Mouse (Mus musculus) kidney, adult 2 months (tissue): ENCODE data around the gene Vwa8. TPM values are rescaled to one million over a fixed set of nuclear protein-coding genes. Genes with fewer than 3 reads are reported as not detected.
A peak's percentile ranks its signal among the peaks of the same experiment; 100 is the strongest.

Experiments
- DNase-seq: peaks from one replicate; pipeline ENCODE4 v3.0.0; 2021
- H3K27ac ChIP-seq: fragments of 200-500 bp; 2 replicates; pipeline ENCODE4 v1.5.1; 2012; ENCODE audit warnings: low read depth, low read length, control low read depth, inconsistent platforms; ENCODE audit not compliant: insufficient read depth
- H3K27me3 ChIP-seq: fragments of 200-500 bp; replicated peaks from 2 replicates; pipeline ENCODE4 v1.6.1; 2012; ENCODE audit warnings: mild to moderate bottlenecking, moderate library complexity, low read length, inconsistent platforms; ENCODE audit not compliant: control insufficient read depth, insufficient read depth
- H3K36me3 ChIP-seq: fragments of 200-500 bp; 2 replicates; pipeline ENCODE4 v1.6.1; 2012; ENCODE audit warnings: mild to moderate bottlenecking, moderate library complexity, low read length, inconsistent platforms; ENCODE audit not compliant: control insufficient read depth, insufficient read depth
- H3K4me1 ChIP-seq: fragments of 200-500 bp; 2 replicates; pipeline ENCODE4 v1.6.1; 2011; ENCODE audit warnings: low read length; ENCODE audit not compliant: control insufficient read depth, insufficient read depth
- H3K4me3 ChIP-seq: fragments of 200-500 bp; 2 replicates; pipeline ENCODE4 v1.5.1; 2011; ENCODE audit warnings: mild to moderate bottlenecking, low read depth, low read length, control low read depth; ENCODE audit not compliant: insufficient read depth
- CTCF ChIP-seq: fragments of 200-500 bp; conservative IDR thresholded peaks from 2 replicates; pipeline ENCODE4 v1.5.1; 2011; ENCODE audit warnings: low read depth, mild to moderate bottlenecking, control low read depth, low read length, moderate library complexity, mixed read lengths; ENCODE audit not compliant: insufficient read depth, insufficient read length
- POLR2A ChIP-seq: fragments of 200-500 bp; IDR thresholded peaks from one replicate; pipeline ENCODE4 v1.6.1; 2011; ENCODE audit warnings: low read depth, low read length, control low read depth
- WGBS: fragments of 180-500 bp; shearing (Covaris S2); methylation state at CpG from one replicate; pipeline ENCODE4 v1.1.7; 2018; 5-methylcytosine and 5-hydroxymethylcytosine counted together
- polyA plus RNA-seq: library from polyadenylated mRNA; depleted of rRNA; stranded (reverse); fragments of >200 nt; gene quantifications from 2 replicates; pipeline ENCODE4 v1.2.3, GENCODE M21; 2012

Gene Vwa8
- polyA plus RNA-seq, 1 experiment: 78.0 TPM

DNA sequence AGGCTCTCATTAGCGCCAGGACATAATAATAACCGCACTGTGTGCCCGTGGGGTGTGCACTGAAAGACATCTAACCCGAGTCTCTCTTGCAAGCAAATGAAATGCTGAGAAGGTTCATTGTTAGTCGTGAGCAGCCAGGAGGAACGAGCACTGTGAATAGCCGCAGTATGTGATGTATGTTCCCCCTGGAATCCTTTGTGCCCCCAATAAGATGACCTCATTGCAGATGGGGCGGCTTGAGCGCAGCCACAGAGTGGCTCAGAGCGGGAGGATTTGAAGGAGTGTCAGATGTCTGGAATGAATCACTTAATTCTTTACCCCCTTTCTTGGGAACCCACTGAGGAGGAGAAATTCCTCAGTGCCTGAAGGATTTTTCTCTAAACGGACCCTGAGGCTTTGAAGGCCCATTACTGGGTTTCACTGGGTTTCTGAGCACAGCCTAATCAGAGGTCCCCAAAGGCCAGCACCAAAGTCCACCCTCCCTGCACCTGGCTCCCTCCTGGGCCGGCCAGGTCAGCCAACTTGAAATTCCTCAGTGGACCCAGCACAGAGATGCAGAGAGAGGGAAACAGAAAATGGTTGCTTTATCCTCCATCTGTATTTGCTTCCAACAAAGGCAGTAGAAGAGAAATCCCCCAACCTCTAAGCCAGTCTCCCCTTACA, 354.8 kb downstream of the Vwa8 start:
- no peak overlapping the region for H3K27ac ChIP-seq
- TF ChIP-seq POLR2A (no peak), CTCF (no peak)
- H3K4me1 ChIP-seq: no peaks in the 10 kb centered on the region
- peaks cover 3% of the 10 kb centered on the region; the same call in 1 of the 2 replicates for H3K36me3 ChIP-seq
- WGBS: 51% methylated on average over 12 of the region's 12 CpGs
- no peak for DNase-seq
- no peaks in the 10 kb centered on the region for H3K27me3 ChIP-seq
- H3K4me3 ChIP-seq: no peak overlapping the region

DNA sequence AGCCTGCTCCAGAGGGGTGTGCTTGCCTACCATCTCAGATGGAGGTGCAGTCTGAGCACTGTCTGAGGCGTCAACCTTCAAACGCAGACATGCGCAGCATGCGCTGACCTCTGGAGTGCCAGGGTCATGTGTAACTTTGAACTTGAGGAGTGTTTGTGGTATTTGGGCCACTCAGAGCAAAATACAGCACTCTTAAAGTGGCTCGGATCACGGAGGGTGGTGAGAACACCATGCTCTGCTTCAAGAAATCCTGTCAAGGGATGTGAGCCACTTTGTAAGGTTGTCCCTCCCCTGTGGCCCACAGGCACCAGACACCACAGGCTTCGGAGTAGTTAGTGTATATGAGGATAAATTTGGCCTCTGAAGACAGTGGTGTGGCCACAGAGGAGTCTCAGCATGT, 356.0 kb downstream of the Vwa8 start:
- no peak for TF ChIP-seq POLR2A
- TF ChIP-seq CTCF: no peak
- Histone ChIP-seq H3K36me3 (peaks cover 3% of the 10 kb centered on the region; the same call in 1 of the 2 replicates), H3K4me1 (no peaks in the 10 kb centered on the region), H3K4me3 (no peak overlapping the region), H3K27ac (no peak overlapping the region), H3K27me3 (no peaks in the 10 kb centered on the region)
- 96% methylated on average over 7 of the region's 7 CpGs for WGBS
- DNase-seq: no peak

DNA sequence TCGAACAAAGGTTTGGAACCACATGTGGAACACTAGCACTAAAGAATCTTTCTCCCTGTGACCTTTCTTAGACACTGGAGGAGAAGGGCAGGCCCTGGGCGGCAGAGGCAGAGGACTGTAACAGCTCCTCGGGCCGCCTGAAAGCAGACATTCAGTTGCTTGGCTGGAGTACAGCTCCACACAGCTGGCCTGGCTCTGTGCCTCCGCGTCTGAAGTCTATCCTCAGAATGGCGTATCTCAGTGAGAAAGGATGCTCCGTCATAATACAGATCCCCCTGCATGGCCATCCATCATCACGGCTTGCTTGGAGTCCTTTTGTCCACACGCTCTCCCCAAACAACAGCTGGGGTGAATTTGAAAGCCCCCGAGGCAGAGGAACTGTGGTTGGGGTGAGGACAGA, 357.4 kb downstream of the Vwa8 start:
- DNase-seq: peak; percentile 58

DNA sequence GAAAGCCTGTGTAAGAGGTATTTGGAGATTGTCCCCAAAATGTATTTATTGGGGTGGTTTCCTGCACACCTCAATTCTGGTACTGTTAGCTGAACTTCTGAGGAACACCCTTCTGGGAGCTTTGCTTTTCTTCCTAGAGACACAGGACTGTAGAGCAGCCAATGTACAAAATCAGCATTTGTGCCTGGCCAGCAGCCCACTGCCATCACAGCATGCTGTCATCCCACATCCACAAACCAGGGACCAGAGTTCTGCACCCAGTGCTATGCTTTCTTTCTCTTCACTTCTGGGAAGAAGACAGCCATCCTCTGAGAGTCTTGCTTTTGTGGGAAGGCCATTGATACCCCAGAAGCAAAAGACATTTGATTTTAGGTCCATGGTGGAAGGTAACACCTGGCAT, 359.6 kb downstream of the Vwa8 start:
- Histone ChIP-seq H3K27me3 (no peaks in the 10 kb centered on the region), H3K36me3 (no peaks in the 10 kb centered on the region), H3K27ac (no peak overlapping the region), H3K4me1 (no peaks in the 10 kb centered on the region), H3K4me3 (no peak overlapping the region)
- DNase-seq: no peak
- TF ChIP-seq POLR2A (no peak), CTCF (no peak)

More for the DNA sequence above, 357.4 kb downstream of the Vwa8 start:
- TF ChIP-seq CTCF (no peak), POLR2A (no peak)
- 52% methylated on average over 11 of the region's 11 CpGs for WGBS
- Histone ChIP-seq H3K27ac (no peak overlapping the region), H3K27me3 (no peaks in the 10 kb centered on the region), H3K36me3 (peaks cover 3% of the 10 kb centered on the region; the same call in 1 of the 2 replicates), H3K4me1 (no peaks in the 10 kb centered on the region), H3K4me3 (no peak overlapping the region)

DNA sequence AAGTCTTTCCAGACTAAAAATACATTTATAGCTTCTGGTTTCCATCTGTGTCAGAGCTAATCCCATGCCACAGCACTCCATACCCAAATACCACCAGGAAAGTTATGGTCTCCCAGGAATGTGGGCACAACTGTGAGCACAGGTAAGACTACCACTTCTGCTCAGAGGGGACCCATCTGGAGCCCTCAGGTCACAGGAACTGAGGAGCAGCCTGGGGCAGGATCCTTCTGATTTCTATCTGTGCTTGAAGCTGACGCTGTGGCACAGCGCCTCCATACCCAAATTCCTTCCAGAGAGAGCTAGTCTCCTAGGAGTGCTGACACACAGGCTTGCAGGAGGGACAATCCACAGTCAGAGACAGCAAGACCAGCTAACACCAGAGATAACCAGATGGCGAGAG, 361.0 kb downstream of the Vwa8 start:
- H3K27ac ChIP-seq: no peak overlapping the region
- no peaks in the 10 kb centered on the region for H3K4me1 ChIP-seq
- H3K36me3 ChIP-seq: no peaks in the 10 kb centered on the region
- 95% methylated on average over 3 of the region's 3 CpGs for WGBS
- no peak for TF ChIP-seq CTCF
- no peak for TF ChIP-seq POLR2A
- H3K27me3 ChIP-seq: no peaks in the 10 kb centered on the region
- no peak for DNase-seq
- H3K4me3 ChIP-seq: no peak overlapping the region

DNA sequence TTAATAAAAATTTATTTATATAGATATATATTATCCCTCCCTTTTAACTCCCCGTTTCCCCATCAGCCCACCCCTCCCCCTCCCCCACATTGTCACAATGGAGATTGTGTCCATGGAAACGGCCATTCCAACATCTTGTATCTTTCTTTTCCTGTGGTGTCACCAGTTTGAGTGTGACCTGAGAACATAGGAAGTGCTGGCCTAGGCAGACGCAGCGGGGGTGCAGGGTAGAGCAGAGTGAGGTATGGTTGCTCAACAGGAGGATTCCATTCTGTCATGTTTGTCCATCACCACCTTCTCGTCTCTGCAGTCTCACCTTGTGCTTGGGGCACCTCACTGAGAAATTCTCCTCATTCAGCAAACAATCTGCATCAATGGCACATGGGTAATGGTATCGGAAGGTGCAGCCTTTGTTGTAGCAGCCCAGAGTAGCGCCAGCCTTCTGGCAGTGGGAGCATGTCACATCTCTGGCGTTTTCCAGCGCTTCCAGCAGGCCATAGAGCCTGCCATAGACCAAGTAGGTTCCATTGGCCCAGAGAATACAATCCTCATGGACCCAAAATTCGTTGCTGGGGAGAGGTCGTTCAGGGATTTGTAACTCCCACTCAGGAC, 363.6 kb downstream of the Vwa8 start:
- WGBS: 84% methylated on average over 11 of the region's 11 CpGs
- Histone ChIP-seq H3K4me1 (no peaks in the 10 kb centered on the region), H3K36me3 (no peaks in the 10 kb centered on the region), H3K27ac (no peak overlapping the region), H3K4me3 (no peak overlapping the region), H3K27me3 (no peaks in the 10 kb centered on the region)
- DNase-seq: no peak
- no peak for TF ChIP-seq CTCF
- TF ChIP-seq POLR2A: no peak

DNA sequence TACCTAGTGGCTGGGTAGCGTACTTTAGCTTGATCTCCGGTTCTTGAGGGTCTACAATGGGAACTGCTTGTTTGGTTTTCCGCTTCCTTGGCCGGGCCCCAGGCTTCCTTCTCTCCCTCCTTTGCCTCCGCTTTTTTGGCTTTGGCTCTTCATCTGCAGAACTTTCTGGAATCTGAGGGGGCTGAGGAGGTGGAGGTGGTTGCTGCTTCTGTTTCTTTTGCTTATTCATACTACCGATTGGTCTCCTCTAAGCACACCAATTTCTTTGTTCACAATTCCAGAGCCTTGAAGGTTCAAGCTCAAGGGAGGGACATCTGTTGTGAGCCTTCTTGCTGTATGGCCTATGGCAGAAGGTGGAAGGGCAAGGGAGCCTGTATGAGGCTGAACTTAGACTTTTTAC, 365.3 kb downstream of the Vwa8 start:
- 94% methylated on average over 6 of the region's 6 CpGs for WGBS
- Histone ChIP-seq H3K27me3 (no peaks in the 10 kb centered on the region), H3K4me3 (no peak overlapping the region), H3K4me1 (no peaks in the 10 kb centered on the region), H3K36me3 (no peaks in the 10 kb centered on the region), H3K27ac (no peak overlapping the region)
- DNase-seq: no peak
- TF ChIP-seq CTCF (no peak), POLR2A (no peak)
